Mouse (Mus musculus): ENCODE data around the gene Phldb2. TPM values are rescaled to one million over a fixed set of nuclear protein-coding genes. Genes with fewer than 3 reads are reported as not detected.

The Phldb2 gene
- polyA plus RNA-seq, 1 experiment from 2014 or later: 31.4 TPM

DNA sequence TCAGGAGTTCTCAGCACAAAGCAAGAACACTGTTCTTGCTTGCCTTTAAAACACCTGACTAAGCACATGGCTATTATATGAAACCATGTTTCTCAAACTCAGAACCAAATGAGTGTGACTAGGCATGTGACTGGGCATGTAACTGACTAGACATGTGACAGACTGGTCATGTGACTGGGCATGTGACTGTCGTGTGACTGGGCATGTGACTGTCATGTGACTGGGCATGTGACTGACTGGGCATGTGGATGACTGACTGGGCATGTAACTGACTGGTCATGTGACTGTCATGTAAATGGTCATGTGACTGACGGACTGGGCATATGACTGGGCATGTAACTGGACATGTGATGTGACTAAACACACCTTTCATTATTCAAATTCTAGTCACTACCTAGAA is 16.8 kb upstream of the Phldb2 start:
- H3K4me3 ChIP-seq (replicated peaks): no peak overlapping the region
- no peak for ATAC-seq (ENCODE audit: insufficient read depth, low FRiP score, low read depth)
- 86% methylated on average over 2 of the region's 2 CpGs for WGBS

DNA sequence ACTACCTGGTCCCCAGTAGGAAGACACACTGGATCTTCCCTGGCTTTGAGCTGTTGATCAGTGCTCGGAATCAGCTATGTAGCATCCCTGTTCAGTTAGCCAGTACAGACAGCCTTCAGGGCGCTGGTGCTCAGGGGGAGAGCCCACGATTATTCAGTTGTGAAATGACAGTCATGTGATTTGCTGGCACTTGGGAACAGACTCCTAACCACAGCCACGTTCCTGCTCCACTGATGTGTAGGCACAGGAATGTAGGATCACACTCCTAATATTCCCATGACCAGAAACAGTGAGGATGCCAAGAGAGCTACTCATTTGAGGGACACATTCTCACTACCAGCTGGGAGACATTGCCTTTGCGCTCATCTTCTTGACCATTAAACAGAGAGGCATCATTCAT is 15.3 kb upstream of the Phldb2 start:
- H3K36me3 ChIP-seq: no peaks in the 10 kb centered on the region
- H3K4me3 ChIP-seq (replicated peaks): no peak overlapping the region
- no peak for ATAC-seq (ENCODE audit: insufficient read depth, low FRiP score, low read depth)
- no peak overlapping the region for H3K9ac ChIP-seq
- no peak overlapping the region for H3K4me2 ChIP-seq
- 82% methylated on average over 5 of the region's 5 CpGs for WGBS
- H3K9me3 ChIP-seq: no peaks in the 10 kb centered on the region
- H3K27me3 ChIP-seq (replicated peaks): no peaks in the 10 kb centered on the region
- H3K27ac ChIP-seq: no peak overlapping the region
- H3K4me1 ChIP-seq: 0 out of 2 replicates have a peak, but pooled peaks cover 3% of the 10 kb centered on the region

More for the DNA sequence above, 16.8 kb upstream of the Phldb2 start:
- Histone ChIP-seq H3K9ac (no peak overlapping the region), H3K4me1 (0 out of 2 replicates have a peak, but pooled peaks cover 3% of the 10 kb centered on the region), H3K4me2 (no peak overlapping the region), H3K36me3 (no peaks in the 10 kb centered on the region), H3K9me3 (no peaks in the 10 kb centered on the region), H3K27ac (no peak overlapping the region), H3K27me3 (replicated peaks) (no peaks in the 10 kb centered on the region)

DNA sequence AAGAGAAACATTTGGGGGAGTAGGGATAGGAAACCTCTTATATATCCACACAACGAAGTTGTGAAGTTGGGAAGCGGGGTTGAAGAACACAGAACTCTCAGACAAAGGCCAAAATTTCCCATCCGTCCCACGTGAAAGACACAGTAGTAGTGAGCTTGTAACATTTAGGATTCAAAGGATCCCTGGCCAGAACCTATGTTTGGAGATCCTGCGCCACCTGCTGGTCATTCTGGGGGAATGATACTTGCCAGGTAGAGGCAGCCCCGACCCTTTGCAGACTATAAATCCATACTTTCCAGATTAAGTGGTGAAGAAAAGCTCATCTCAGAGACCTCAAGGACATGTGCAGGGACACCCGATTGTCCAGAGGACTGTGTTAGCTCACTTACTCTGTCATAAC is 14.1 kb upstream of the Phldb2 start:
- H3K4me1 ChIP-seq: 0 out of 2 replicates have a peak, but pooled peaks cover 3% of the 10 kb centered on the region
- H3K27me3 ChIP-seq (replicated peaks): no peaks in the 10 kb centered on the region
- H3K4me2 ChIP-seq: no peak overlapping the region
- WGBS: 11% methylated on average over 7 of the region's 7 CpGs
- H3K36me3 ChIP-seq: no peaks in the 10 kb centered on the region
- H3K4me3 ChIP-seq (replicated peaks): no peak overlapping the region
- ATAC-seq (ENCODE audit: insufficient read depth, low FRiP score, low read depth): peak; percentile 69; the same call in 1 of the 2 replicates
- H3K27ac ChIP-seq: no peak overlapping the region
- no peak overlapping the region for H3K9ac ChIP-seq
- no peaks in the 10 kb centered on the region for H3K9me3 ChIP-seq

DNA sequence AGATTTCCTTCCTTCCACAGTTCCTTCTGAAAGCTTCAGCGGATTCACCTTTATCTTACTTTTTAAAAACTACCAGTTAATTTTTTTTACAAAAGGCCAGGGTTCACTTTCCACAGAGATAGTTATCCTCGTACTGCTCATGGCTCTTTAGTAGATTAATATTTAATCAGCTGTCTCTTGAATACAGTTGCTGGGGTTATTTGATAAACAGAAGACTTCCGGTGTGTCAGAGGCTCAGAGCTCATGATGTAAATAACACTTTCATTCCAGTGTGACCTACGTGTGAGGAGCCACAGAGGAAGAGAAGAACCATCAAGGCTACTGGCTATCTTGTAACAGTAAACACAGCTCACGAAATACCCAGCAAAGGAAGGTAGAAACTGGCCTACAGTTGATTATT is 13.2 kb upstream of the Phldb2 start:
- H3K9ac ChIP-seq: no peak overlapping the region
- H3K4me2 ChIP-seq: no peak overlapping the region
- H3K36me3 ChIP-seq: no peaks in the 10 kb centered on the region
- H3K27me3 ChIP-seq (replicated peaks): no peaks in the 10 kb centered on the region
- H3K9me3 ChIP-seq: no peaks in the 10 kb centered on the region
- no peak overlapping the region for H3K4me3 ChIP-seq (replicated peaks)
- no peak overlapping the region for H3K27ac ChIP-seq
- 0 out of 2 replicates have a peak, but pooled peaks cover 3% of the 10 kb centered on the region for H3K4me1 ChIP-seq
- 52% methylated on average over 5 of the region's 5 CpGs for WGBS
- no peak for ATAC-seq (ENCODE audit: insufficient read depth, low FRiP score, low read depth)

DNA sequence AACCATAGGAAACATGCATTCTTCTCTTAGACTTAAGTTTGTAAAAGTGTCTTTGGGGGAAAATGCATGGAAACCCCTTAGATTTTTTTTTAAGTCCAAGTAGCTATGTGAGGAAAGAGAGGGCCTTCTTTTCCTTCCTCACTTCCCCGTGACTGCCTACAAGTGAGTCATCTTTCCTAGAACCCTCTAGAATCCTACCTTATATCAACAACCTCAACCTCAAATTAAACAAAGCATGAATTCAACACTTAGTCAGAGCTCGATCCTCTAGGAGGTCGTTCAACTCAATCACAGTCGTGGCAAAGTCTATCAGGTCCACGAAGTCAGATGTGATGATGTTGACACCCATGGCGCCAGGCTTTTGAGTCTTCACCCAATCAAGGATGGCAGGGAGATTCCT is 11.4 kb upstream of the Phldb2 start:
- WGBS: 70% methylated on average over 6 of the region's 6 CpGs
- Histone ChIP-seq H3K4me1 (0 out of 2 replicates have a peak, but pooled peaks cover 3% of the 10 kb centered on the region), H3K9ac (no peak overlapping the region)

DNA sequence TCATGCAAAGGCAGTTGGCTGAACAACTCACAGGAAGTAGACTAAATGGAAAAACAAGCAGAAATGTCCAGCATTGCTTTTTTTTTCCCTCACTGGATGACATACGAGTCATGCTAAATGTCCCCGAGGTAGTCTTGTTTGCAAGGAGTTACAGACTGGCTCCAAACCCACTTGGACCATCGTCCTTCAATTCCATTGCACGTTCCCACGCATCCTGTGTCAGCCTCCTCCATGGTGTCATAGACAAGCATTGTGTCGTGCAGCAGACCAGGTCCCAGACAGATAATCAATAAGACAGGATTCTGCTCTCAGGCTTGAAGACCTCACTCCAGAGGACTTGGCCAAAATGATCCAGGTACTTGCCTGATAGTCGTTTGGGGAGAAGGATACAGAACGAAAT is 10.4 kb upstream of the Phldb2 start:
- no peak overlapping the region for H3K27ac ChIP-seq
- H3K9ac ChIP-seq: no peak overlapping the region
- H3K36me3 ChIP-seq: no peaks in the 10 kb centered on the region
- H3K4me2 ChIP-seq: no peak overlapping the region
- no peak for ATAC-seq (ENCODE audit: insufficient read depth, low FRiP score, low read depth)
- WGBS: 80% methylated on average over 8 of the region's 8 CpGs
- H3K27me3 ChIP-seq (replicated peaks): no peaks in the 10 kb centered on the region
- H3K4me1 ChIP-seq: 0 out of 2 replicates have a peak, but pooled peaks cover 3% of the 10 kb centered on the region
- H3K4me3 ChIP-seq (replicated peaks): no peak overlapping the region
- H3K9me3 ChIP-seq: no peaks in the 10 kb centered on the region

More for the DNA sequence above, 11.4 kb upstream of the Phldb2 start:
- no peaks in the 10 kb centered on the region for H3K9me3 ChIP-seq
- H3K36me3 ChIP-seq: no peaks in the 10 kb centered on the region
- no peak overlapping the region for H3K27ac ChIP-seq
- ATAC-seq (ENCODE audit: insufficient read depth, low FRiP score, low read depth): no peak
- no peak overlapping the region for H3K4me2 ChIP-seq
- H3K27me3 ChIP-seq (replicated peaks): no peaks in the 10 kb centered on the region
- no peak overlapping the region for H3K4me3 ChIP-seq (replicated peaks)

DNA sequence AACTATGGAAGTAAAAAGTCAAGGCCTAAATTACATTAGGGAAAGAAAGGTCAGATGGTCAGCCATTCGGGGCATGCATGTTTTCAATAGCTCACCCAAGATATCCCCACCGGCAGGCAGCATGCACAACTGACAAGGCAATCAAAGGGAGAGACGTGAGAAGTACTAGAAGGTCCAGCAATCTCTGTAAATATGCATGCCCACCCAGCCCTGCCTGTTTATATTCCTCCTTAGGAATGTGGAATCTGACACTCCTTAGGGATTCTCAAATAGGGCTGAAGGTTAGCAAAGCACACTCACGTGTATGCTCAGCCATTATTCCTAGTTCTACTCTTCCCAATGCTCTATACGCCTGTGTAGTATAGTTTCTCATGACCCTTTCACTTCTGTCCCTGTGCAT is 9.7 kb upstream of the Phldb2 start:
- Histone ChIP-seq H3K4me2 (no peak overlapping the region), H3K9me3 (no peaks in the 10 kb centered on the region), H3K27me3 (replicated peaks) (no peaks in the 10 kb centered on the region), H3K4me3 (replicated peaks) (no peak overlapping the region), H3K9ac (no peak overlapping the region), H3K27ac (no peak overlapping the region), H3K4me1 (0 out of 2 replicates have a peak, but pooled peaks cover 3% of the 10 kb centered on the region), H3K36me3 (no peaks in the 10 kb centered on the region)
- no peak for ATAC-seq (ENCODE audit: insufficient read depth, low FRiP score, low read depth)
- WGBS: 41% methylated on average over 5 of the region's 5 CpGs

DNA sequence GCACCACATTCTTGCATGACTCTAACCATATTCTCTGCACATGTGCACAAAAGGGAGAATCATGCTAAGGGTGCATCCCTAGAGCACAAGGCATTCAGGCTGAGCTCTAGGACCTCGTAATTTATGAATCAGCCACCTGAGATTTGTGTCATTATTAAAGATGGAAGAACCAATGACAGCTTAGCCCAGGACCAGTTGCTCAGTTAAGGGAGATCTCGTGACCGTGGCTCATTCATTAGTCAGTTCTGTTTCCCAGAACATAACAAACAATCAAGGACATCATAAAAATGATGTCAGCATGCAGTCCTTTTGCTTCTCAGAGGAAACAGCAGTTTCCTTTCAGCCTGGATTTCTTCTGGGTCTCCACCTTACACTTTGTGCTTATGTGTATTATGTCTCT is 7.6 kb upstream of the Phldb2 start:
- Histone ChIP-seq H3K9me3 (no peaks in the 10 kb centered on the region), H3K4me3 (replicated peaks) (no peak overlapping the region), H3K4me2 (no peak overlapping the region), H3K36me3 (no peaks in the 10 kb centered on the region), H3K9ac (no peak overlapping the region), H3K4me1 (no peaks in the 10 kb centered on the region), H3K27me3 (replicated peaks) (no peaks in the 10 kb centered on the region), H3K27ac (no peak overlapping the region)
- 80% methylated on average over 3 of the region's 3 CpGs for WGBS
- no peak for ATAC-seq (ENCODE audit: insufficient read depth, low FRiP score, low read depth)

DNA sequence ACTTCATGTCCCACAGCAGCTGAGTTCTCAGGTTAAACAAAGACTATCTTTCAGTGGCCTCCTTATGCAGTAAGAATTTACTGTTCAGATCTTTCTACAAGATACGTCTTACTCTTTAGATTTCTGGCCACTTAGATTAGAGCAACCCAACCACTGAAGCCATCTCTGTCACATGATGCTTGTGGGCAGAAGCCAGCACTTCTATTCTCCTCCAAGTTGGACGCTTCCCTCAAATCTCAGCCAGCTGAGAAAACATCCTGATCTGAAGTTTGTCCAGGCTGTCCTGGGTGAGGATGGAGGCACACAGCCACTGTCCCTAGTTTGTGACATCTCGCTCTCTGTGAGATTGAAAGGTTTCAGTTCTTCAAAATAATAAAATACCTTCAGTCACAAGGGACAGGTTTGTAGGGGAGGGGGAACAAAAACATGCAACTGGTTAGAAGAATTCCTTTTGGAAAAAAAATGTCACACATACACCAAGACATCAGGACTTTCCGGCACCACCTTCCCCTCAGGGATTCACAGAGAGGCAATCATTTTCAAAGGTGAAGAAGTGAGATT is 3.1 kb upstream of the Phldb2 start:
- Histone ChIP-seq H3K4me1 (no peaks in the 10 kb centered on the region), H3K27ac (no peak overlapping the region), H3K4me2 (no peak overlapping the region), H3K9me3 (no peaks in the 10 kb centered on the region), H3K9ac (no peak overlapping the region), H3K4me3 (replicated peaks) (no peak overlapping the region), H3K36me3 (no peaks in the 10 kb centered on the region), H3K27me3 (replicated peaks) (no peaks in the 10 kb centered on the region)
- no peak for ATAC-seq (ENCODE audit: insufficient read depth, low FRiP score, low read depth)
- WGBS: 79% methylated on average over 4 of the region's 4 CpGs

DNA sequence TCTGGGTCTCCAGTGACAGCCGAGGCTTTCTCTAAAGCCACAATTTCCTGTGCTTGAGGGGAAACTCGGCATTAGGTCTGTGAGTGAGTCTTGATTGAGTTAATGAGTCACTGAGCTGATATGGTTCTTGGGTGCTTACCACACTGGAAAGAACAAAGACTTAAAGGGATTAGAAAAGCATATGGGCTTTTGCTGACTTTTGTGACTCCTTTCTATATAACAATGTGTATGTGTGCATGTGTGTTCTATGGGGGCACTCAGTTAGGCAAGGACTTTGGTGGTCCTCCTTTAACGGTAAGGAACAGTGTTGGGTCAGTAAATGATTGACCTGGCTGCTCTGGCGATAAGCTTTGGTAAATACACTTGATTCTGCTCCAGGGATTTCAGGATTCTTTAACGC is 897 bp downstream of the Phldb2 start:
- Histone ChIP-seq H3K36me3 (no peaks in the 10 kb centered on the region), H3K4me3 (replicated peaks) (no peak overlapping the region), H3K4me2 (peak overlapping the region; percentile 33), H3K27me3 (replicated peaks) (no peaks in the 10 kb centered on the region), H3K9me3 (no peaks in the 10 kb centered on the region), H3K27ac (peak overlapping the region; percentile 51), H3K4me1 (no peaks in the 10 kb centered on the region), H3K9ac (no peak overlapping the region)
- WGBS: 34% methylated on average over 5 of the region's 5 CpGs
- peak; percentile 83 for ATAC-seq (ENCODE audit: insufficient read depth, low FRiP score, low read depth)

DNA sequence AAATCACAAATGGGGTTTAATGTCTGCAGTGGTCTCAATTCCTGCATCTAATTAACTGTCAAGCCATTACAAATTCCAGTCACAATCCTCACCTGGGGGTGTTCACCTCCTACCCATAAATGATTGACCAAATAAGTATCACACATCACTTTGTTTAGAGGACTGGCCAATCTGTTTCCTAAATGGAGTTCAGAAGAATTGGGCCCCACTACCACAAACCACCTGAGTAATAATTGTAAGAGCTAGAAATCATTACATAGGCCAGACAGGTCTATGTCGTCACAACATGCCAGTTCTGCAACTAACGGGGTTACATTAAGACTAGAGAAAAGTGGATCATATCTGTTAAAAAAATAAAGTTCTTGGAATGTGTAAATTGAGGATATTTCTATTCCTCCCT is 1.4 kb downstream of the Phldb2 start:
- ATAC-seq (ENCODE audit: insufficient read depth, low FRiP score, low read depth): no peak
- peak overlapping the region; percentile 51 for H3K27ac ChIP-seq
- 52% methylated on average over 2 of the region's 2 CpGs for WGBS
- H3K27me3 ChIP-seq (replicated peaks): no peaks in the 10 kb centered on the region
- H3K9me3 ChIP-seq: no peaks in the 10 kb centered on the region
- H3K36me3 ChIP-seq: no peaks in the 10 kb centered on the region
- no peak overlapping the region for H3K4me3 ChIP-seq (replicated peaks)
- H3K4me2 ChIP-seq: peak overlapping the region; percentile 33; the same call in 1 of the 2 replicates
- H3K4me1 ChIP-seq: no peaks in the 10 kb centered on the region
- no peak overlapping the region for H3K9ac ChIP-seq

DNA sequence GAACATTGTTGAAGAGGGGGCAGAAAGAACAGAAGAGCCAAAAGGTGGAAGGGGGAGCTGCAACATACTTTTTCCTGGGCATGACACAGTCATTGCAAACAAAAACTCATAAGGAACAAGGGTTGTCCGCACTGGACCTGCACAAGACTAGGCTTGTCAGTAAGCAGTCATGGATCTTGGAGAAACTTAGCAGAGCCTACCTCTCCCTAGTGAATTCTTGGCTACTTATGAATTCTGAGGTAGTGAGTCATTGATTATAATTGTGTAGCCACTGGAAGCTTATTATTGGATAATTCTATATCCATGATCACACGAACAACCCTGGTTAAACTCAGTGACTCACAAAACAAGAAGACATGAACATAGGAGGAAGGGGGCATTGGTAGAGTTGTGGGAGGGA is 7.1 kb downstream of the Phldb2 start:
- ATAC-seq (ENCODE audit: insufficient read depth, low FRiP score, low read depth): no peak
- no peaks in the 10 kb centered on the region for H3K36me3 ChIP-seq
- H3K4me2 ChIP-seq: no peak overlapping the region
- H3K9me3 ChIP-seq: no peaks in the 10 kb centered on the region
- WGBS: 83% methylated on average over 2 of the region's 2 CpGs
- H3K27me3 ChIP-seq (replicated peaks): no peaks in the 10 kb centered on the region
- H3K27ac ChIP-seq: no peak overlapping the region; the same call in 1 of the 2 replicates
- H3K4me3 ChIP-seq (replicated peaks): no peak overlapping the region
- no peak overlapping the region for H3K9ac ChIP-seq
- peaks cover 4% of the 10 kb centered on the region; the same call in 1 of the 2 replicates for H3K4me1 ChIP-seq

DNA sequence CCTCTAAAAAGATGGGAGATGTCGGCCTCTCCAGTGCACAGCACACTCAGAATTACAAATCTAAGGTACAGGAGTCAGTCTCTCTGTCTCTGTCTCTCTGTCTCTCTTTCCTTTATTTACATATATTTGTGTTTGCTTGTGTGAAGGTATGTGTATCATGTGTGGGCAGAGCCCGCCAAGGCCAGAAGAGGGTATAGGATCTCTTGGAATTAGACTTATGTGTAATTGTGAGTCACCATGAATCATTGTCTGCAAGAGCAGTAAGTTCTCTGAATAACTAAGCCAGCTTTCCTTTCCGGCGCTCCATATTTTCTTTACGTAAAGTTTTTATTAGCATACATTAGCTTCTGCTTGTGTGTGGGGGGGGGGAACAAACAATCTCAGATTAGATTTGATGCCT is 7.7 kb downstream of the Phldb2 start:
- Histone ChIP-seq H3K4me1 (peaks cover 4% of the 10 kb centered on the region; the same call in 1 of the 2 replicates), H3K4me2 (no peak overlapping the region), H3K4me3 (replicated peaks) (no peak overlapping the region), H3K9me3 (no peaks in the 10 kb centered on the region), H3K9ac (no peak overlapping the region), H3K27ac (no peak overlapping the region; the same call in 1 of the 2 replicates), H3K27me3 (replicated peaks) (no peaks in the 10 kb centered on the region), H3K36me3 (no peaks in the 10 kb centered on the region)
- WGBS: 78% methylated on average over 5 of the region's 5 CpGs
- ATAC-seq (ENCODE audit: insufficient read depth, low FRiP score, low read depth): no peak
